Mouse (Mus musculus) G1E (cell line): ENCODE measurements around the gene Lurap1.

Experiments used
- CTCF ChIP-seq: IDR thresholded peaks from 2 replicates; pipeline ENCODE4 v1.5.1; 2012; ENCODE audit warnings: low read depth, low read length, inconsistent platforms, mixed read lengths
- GATA1 ChIP-seq: IDR thresholded peaks from 2 replicates; pipeline ENCODE4 v1.6.1; 2012; ENCODE audit warnings: borderline replicate concordance, low read length, inconsistent platforms, mixed read lengths
- GATA2 ChIP-seq: IDR thresholded peaks from 2 replicates; pipeline ENCODE4 v1.6.1; 2012; ENCODE audit warnings: low read depth, low read length, inconsistent platforms, borderline replicate concordance
- POLR2AphosphoS5 ChIP-seq: IDR thresholded peaks from 2 replicates; pipeline ENCODE4 v1.6.1; 2012; ENCODE audit warnings: low read depth, low read length, inconsistent platforms; ENCODE audit not compliant: insufficient replicate concordance
- TAL1 ChIP-seq: conservative IDR thresholded peaks from 2 replicates; pipeline ENCODE4 v1.6.1; 2012; ENCODE audit warnings: low read depth, low read length, inconsistent platforms, mixed read lengths

DNA sequence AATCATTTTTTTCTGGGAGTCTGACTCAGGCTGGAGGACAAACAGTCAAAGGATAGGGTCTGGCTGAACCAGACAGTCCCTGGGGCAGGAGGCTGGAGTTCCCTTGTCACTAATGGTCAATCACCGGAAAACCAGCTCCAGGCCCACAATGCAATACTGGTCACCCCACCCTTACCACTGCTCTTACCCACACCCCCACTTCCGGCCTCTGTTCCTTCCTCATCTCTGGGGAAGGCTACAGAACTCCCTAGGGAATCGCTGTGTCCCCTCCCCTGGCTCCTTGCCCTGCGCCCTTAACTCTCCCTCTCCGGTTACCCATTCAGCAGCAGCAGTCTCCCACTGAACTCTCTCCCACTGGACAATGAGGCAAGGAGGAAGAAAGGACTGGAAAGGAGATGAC lies 26.0 kb upstream of the Lurap1 start:
- no peak for TF ChIP-seq GATA1
- TF ChIP-seq CTCF: no peak
- TF ChIP-seq TAL1: no peak
- no peak for TF ChIP-seq POLR2AphosphoS5
- no peak for TF ChIP-seq GATA2
